Mouse (Mus musculus) ZHBTc4 (cell line): ENCODE measurements around the gene Cd24a.

Experiments
- DNase-seq: peaks from one replicate; pipeline ENCODE4 v3.0.0-alpha.2; 2011; ENCODE audit warnings: low read depth, low spot score

The Cd24a gene

DNA sequence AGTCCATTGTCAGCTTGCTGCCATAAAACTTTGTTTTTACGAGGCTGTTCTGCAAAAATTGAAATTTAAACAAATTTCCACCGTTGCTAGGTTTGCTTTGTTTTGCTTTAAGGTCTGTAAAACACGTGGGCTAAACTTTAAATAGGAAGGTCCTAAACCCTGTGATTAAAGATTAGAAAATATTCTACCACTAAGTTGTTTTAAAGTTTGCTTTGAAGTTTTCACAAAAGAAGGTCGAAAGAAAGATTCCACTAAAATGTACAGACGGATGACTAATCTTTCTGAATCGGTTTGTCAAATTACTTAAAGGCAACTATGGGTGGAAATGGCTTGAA is at the start of gene Cd24a:
TSS of gene Cd24a (plus strand) at position 288 of the 335 bp plus-strand sequence.
- DNase-seq = no peak

DNA sequence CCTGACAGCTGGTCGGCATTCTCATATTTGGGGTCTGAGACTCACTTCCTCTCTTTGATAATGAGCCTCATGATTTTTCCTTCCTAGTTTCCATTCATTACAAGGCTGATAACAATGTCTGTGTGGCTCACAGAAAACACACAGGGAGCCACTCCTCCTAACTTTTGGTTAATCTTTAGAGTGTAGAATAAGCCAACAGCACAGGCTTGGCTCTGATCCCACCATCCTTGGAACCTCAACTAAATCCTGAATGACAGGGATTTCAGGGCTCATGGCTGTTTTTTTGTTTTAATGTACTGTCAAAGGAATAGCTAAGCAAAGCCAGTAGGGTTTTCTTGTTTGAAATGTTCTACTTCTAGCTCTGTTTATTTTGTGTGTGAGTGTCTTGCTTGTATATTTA is 43.7 kb upstream of the Cd24a start:
- DNase-seq = no peak

DNA sequence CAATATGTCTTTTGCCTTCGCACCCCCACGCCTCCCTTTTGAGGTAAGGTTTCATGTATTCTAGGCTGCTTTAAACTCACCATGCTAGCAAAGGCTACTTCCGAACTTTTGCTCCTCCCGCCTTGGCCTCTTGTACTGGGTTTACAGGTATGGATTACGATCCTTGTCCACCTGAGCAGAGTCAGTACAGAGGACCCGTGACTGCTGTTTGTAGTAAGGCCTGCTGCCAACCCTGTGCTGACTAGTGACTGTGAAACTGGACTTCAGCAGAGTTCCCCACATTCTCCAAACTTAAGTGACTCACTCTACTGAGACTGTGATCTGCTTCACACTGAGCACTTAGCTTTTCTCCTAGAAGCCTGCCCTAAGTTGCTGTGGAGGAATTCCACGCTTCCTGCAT is 40.4 kb upstream of the Cd24a start:
- no peak for DNase-seq

DNA sequence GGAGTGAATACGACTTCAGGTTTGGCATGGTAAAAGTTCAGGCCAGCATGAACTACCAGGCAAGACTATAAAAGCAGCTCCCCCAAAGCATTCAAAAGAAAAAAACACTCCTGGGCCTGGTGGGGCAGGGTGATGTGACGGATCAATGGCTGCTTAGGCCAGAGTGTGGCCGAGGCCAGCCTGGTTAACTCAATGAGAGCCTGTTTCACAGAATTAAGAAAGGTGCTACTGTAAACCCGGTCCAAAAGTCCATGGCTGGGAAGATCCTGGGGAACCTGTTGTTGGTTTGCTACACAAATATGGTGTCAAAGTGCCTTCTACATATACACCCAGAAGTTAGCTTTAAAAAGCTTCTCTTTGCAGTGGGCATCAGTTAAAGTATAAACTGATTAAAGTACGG is 39.3 kb upstream of the Cd24a start:
- no peak for DNase-seq

DNA sequence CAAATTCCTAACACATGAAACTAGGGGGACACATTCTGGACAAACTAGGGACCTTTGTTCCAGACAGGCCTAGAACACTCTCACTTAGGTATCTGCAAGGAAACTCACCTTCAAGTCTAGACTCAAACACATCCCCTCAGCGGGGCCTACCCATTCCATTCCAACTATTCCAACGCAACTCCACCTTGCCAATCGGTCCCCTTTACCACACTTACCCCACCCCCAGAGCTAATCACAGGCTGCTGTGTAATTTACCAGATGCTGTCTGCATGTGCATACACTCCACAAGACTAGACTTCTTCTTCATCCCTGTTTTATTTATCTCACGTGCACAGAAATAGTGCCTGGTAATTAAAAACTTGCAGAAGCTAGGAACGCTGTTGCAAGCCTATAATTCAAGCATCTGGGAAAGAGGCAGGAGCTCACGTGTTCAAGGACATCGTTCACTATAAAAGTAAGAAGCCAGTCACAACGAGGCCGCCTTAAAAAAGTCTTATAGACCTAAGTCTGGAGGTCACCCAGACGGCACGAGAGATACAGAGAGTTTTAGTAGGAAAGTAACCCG is 38.3 kb upstream of the Cd24a start:
- DNase-seq = no peak

DNA sequence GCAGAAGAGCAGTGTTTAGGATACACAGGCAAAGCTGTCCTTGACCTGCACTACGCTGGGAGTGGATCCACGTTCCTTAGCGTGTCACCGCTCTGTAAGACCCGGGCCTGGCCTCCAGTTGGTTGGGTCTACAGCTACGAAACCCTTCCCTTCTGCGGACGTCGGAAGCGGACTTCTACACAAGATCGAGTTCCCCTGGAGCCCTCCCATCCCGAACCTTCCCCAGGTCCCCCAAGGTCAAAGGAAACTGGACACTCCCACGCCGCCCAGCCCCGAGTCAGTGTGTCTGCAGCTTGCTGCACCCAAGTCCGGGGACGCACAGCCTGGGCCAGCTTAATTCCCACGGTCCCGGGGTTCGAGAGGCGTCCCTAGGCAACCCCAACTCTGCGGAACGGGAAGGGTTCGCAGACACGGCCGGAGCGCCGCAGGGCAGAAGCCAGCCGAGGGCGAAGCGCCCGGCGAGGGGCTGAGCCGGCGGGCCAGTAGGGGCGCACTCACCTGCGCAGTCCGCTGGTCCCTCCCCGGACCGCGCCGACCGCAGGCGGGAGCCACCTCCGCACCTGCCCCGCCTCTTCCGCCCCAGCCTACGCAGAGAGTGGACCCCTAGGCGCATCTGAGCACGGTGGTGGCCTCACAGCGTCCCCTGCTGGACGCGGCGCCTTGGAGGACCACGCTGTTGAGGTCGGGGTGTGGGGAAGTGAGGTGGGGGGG is 37.5 kb upstream of the Cd24a start, which contains the start of gene 1700021F05Rik:
TSS of gene 1700021F05Rik (minus strand) at position 553 of the 711 bp plus-strand sequence.
- peak; percentile 98 for DNase-seq

DNA sequence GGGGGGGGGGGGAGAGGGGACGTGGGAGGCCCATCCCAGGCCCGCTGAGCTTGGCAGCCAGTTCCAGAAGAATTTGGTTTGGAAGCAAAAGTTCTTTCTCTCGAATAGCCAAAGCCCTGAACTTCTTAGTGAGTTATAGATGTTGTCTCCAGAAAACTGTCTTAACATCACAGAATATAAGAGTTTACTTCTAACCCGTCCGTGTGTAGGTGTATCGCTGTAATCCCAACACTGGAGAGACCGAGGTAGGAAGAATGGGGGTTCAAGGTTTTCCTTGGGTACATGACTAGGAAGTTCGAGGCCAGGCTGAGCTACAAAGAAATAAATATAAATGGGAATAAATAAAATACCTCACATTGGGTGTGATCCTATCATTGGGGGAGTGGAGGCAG is 36.9 kb upstream of the Cd24a start:
- no peak for DNase-seq

DNA sequence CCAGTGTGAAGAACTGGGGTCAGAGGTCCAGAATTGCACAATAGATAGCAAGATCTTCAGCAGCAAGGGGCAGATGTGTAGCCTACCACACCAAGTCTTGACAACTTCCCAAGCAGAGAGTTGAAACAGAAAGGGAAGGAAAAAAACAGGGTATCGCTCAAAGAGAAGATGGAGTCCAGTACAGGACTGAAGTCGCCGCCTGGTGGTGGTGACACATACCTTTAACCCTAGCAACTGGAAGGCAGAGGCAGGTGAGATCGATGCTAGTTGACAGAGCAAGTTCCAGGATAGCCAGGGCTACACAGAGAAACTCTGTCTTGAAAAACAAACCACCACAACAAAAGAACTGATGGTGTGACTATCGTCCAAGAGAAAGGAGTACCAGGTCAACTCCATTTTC is 28.7 kb upstream of the Cd24a start:
- DNase-seq = peak; percentile 72

DNA sequence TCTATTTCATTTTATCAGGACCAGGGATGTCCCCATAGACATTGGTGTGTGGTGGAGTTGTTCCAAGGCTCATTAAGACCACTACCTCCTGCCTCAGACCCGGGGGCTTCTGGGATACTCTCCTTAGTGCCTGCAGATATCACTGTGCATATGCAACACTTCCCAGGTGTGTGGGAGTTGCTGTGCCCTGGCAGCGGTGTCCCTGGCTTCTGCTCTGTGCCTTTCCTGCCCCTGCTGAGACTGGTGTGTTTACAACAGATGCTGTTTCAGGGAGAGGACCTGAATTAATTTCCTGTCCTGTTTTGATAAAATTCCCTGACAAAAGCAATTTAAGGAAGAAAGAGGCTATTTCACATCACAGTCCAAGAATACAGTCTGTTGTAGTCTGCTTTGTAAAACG is 27.2 kb upstream of the Cd24a start:
- DNase-seq = no peak

DNA sequence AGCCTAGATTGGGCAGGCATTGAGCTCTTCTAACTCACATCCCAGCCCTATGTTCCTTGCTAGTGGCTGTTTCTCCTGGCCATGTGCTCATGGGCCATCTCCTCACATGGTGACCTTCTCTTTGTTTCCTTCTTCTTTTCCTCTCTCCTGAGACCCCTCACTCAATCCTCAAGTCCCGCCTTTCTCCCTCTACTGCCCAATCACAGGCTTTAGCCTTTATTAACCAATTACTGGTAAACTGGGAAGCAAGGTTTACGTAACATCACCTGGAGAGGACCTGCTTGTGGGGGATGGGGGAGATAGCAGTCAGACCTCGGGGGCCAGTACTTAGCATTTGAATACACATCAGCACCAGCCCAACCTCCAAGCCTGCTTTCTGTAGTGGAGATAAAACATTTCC is 26.7 kb upstream of the Cd24a start:
- DNase-seq = peak; percentile 77

DNA sequence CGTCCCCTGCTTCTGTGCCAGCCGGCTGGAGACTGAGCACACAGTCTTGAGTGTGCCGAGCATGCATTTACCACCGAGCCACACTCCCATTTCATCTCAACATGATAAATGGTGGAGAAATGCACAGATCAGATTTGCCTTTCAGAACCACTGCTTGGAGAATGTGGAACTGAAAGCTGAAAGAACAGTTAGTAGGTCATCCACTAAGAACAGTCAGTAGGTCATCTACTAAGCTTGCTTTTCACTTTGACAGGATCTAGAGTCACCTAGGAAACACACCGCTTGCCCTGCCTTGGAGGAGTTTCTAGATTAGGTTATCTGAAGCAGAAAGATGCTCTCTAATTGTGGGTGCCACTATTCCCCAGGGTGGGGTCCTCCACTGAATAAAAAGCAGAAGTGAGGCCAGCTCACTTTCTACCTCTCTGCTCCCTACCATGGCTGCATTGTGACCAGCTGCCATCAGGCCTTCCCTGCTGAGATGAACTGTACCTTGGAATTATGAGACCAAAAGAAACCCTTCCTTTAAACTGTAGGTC is 20.4 kb upstream of the Cd24a start:
- no peak for DNase-seq

DNA sequence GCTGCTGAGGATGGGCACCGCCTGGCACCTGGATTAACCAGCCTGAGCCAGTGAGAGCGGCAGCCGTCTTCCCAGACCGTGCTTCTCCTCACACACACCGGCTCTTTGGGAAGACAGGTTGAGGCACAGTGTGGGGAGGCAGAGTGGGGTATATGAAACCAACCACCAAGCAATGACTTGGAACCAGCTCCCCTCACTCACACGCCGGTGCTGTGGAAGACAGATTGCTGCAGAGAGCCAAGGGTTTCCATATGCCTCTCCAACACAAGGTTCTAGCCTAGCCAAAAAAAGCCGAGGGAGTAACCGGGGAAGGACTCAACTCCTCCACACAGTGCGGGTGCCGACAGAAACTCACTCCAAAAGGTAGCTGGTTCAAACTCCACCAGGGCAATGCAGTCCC is 18.8 kb upstream of the Cd24a start:
- DNase-seq = no peak

DNA sequence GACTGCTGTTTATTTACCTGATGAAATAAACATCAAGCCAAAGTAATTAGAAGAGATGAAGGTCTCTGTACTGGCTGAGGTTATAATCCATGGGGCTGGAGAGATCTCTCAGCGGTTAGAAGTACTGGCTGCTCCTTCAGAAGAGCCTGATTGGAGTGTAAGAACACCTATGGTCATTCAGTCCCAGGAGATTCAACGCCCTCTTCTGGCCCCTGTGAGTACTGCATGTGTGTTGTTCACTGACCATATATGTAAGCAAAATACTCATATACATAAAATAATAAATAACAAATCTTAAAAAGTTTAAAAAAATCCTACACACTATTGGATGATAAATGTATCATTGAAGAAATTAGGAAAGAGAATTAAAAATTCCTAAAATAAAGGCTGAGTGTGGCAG is 17.3 kb upstream of the Cd24a start:
- peak; percentile 72 for DNase-seq

DNA sequence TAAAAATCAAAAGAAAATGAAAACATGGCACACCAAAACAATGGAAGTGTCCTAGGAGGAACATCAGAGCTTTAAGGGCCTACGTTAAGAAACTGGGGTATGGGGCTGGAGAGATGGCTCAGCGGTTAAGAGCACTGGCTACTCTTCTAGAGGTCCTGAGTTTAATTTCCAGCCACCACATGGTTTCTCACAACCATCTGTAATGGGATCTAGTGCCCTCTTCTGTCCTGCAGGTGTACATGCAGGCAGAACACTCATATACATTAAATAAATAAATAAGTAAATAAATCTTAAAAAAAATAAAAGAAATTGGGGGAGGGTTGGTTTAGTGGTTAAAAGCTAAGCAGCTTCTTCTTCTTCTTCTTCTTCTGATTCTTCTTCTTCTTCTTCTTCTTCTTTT is 16.8 kb upstream of the Cd24a start:
- peak; percentile 52 for DNase-seq

DNA sequence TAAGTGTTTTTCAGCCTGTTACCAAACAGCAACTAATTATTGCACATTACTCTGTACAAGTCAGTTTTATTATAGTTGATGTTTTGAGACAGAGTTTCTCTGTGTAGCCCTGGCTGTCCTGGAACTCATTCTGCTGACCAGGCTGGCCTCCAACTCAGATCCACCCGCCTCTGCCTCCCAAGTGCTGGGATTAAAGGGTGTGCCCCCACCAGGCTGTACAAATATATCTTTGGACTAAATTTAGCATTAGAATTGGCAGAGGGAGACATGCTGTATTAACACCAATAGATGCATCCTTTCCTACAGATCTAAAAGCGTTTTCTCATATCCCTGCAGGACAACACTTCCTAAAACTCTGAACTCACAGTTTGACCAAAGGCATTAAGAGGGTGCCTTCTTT is 3.7 kb upstream of the Cd24a start:
- DNase-seq = no peak

DNA sequence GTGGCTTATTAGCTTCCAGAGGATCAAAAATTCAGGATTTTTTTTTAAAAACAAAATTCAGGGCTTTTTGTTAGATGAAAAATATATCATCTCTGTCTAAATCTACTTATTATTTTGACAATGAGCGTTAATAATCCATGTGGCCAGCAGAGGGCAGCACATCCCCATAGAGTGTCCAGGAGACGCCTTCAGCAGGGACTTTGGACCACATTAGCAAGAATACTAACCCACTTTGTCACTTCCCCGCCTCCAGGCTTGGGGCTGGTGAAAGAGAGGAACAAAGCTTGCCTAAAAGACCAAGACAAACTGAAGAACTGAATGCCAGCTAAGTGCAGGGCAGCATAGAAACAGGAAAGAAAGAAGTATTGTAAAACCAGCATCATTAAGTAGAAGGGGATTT is 3.1 kb upstream of the Cd24a start:
- DNase-seq = peak; percentile 80

DNA sequence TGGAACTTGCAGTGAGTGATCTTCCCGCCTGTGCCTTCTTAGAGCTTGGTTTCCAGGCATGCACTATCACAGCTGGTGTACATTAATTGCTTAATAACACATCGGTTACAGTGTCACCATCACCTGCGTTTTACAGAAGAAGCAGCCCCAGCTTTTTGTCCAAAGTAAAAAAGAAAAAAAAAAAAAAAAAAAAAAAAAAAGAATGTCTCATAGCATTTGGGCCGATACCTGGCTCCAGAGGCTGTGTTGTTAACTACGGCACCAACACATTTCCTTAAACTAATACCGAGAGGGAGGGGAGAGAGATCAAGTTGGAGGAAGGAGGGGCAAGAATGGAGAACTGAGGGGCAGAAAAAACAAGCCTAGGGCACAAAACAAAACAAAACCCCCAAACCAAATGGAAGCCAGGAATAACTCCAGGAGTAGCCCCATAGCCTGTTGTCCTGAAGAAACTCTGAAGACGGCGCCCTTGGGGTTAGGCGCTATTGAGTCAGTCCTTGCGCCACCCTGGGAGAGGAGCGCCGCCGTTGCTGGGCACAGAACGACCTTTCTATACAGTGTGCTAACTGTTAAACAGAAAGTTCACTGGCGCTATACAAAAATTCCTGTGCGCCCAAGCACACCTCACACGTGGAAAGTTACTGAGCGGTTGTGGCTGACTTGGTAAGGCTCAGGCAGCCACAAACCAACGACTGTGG is 636 bp upstream of the Cd24a start:
- DNase-seq = peak; percentile 46

DNA sequence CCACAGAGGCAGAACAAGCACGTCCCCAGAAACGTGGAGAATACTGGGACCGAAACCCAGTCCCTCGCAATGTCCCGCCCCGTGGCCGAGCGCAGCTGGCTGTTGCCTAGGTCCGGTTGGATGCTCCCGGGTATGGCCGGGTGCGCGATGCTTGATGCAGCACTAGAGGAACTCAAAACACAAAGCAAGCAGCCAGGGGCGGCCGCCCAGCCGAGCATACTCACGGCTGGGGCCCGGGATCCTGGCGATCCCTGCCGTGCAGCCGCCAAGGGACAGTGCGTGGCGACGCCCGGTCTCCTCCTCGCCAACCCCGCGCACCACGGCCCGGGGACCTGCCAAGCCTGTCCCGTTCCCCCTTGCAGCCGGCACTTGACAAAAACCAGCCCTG is 276 bp downstream of the Cd24a start:
- DNase-seq = peak; percentile 84

DNA sequence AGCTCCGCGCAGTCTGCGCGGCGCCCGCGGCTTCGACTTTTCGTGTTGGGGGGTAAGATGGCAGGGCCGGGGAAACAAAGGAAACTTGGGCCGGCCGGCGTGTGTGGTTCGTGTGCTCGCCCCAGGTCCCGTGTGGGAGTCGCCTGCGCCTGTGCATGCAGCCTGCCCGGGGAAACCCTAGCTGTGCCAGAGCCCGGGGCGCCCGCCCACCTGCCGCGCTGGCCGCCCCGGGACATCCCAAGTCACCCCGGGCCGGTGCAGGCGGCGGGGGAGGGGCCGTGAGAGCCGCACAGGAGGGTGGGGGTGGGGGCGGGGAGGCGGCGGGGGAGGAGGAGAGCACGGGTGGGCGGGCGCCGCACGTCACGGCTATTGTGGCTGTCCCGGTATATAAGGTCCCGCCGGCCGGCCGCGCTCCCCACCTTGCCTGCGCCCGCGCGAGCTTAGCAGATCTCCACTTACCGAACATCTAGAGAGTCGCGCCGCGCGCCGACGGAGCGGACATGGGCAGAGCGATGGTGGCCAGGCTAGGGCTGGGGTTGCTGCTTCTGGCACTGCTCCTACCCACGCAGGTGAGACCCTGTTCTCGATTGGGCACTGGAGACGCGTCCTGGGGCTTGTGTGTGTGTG is 783 bp downstream of the Cd24a start:
- DNase-seq = peak; percentile 85

DNA sequence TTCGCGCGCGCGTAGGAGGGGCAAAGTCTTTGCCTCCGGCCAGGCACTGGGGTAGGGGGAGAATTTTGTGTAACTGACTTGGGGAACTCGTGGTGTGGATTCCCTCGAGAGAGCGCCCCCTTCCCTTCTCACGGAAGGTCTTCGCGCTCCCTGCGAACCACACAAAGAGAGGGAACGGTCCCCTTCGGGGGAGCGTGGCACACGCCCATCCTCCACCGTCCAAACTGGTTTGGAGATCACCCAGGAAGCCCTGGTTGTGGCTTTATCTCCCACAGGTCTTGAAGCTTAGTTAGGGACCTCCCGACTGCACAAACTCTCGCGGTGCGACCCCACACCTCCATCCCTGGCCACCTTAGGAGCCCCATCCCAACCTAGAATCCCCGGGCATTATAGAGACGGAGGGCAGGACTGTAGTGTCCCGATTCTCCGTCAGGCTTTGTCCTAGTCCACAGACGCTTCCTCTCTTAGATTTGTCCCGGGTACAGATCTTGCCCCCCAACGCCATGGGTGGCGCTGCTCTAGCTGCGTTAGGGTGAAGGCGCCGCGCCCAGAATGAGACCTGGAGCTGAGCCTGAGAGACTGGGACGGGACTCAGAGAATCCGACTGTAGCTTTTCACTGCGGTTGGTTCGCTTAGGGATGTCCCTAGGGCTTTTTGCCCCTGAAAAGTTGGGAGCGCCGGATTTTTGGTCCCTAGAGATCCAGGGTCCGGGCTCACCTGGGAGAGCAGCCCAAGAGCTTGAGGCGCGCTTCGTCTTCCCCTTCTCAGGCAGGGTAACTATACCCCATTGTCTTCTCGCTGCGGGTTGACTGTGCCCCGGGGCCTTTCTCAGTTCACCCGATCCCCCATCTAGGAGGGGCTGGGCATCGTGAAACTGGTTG is 1.5 kb downstream of the Cd24a start:
- peak; percentile 66 for DNase-seq

DNA sequence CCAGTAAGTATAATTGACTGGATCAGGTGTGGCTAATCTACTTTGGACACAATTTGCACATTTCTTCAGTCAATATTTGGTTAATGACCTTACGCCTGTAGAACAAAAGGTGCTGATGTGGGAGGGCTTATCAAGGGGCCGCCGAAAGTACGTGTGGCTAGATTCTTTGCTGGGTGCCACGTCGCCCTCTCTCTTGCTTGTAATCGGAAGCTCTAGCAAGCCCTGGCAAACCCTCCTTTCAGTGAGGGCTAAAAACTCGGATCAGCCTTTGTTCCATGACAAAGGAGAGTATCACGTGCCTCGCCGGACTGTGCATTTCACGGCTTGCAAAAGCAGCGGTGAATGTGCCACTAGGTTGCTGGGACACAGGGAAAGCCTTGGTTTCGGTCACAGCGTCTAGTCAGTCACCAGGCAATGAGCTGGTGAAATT is 2.6 kb downstream of the Cd24a start:
- peak; percentile 95 for DNase-seq
